Mouse (Mus musculus) kidney, postnatal 10 days (tissue): ENCODE measurements at regions not wholly inside any gene's neighbourhood (a gene's known extent, or its start where the extent isn't known, plus 50 kb on each side); places are given as distances from the start of the nearest gene placed in this dataset.
A peak's percentile ranks its signal among the peaks of the same experiment; 100 is the strongest.
"Not testable (repeated sequence)": the region's sequence is repeated elsewhere in the genome, so short reads cannot be mapped to it uniquely, and the experiment has no call there.

ENCODE experiments used
- DNase-seq: peaks from one replicate; pipeline ENCODE4 v3.0.0; 2021; ENCODE audit warnings: mixed read lengths

GRCm38 (mm10) chr16:93335322-93336111 lies 268.3 kb downstream of the Setd4 start:
- no peak for DNase-seq

- DNase-seq, result no peak
These were observed 270.2 kb downstream of the Setd4 start for GRCm38 (mm10) chr16:93333654-93334053.

- DNase-seq, result no peak
These were observed 275.0 kb downstream of the Setd4 start for GRCm38 (mm10) chr16:93328680-93329395.

- no peak for DNase-seq
These were observed 279.0 kb downstream of the Setd4 start for GRCm38 (mm10) chr16:93324911-93325310.

GRCm38 (mm10) chr16:93323172-93323571 lies 280.7 kb downstream of the Setd4 start:
- DNase-seq, result no peak

GRCm38 (mm10) chr16:93319581-93319980 lies 284.3 kb downstream of the Setd4 start:
- DNase-seq, result no peak

- DNase-seq, result no peak
These were observed 292.2 kb downstream of the Setd4 start for GRCm38 (mm10) chr16:93311644-93312043.

- DNase-seq, result no peak
These were observed 295.1 kb downstream of the Setd4 start for GRCm38 (mm10) chr16:93308666-93309360.

- no peak for DNase-seq
These were observed 296.9 kb downstream of the Setd4 start for GRCm38 (mm10) chr16:93306951-93307350.

GRCm38 (mm10) chr16:93306140-93306539 lies 297.7 kb downstream of the Setd4 start:
- not testable (repeated sequence) for DNase-seq

- DNase-seq, result no peak
These were observed 309.4 kb downstream of the Setd4 start for GRCm38 (mm10) chr16:93294430-93294829.

GRCm38 (mm10) chr16:93292965-93293653 lies 310.8 kb downstream of the Setd4 start:
- DNase-seq, result peak; percentile 85

GRCm38 (mm10) chr16:93292181-93292834 lies 311.6 kb downstream of the Setd4 start:
- no peak for DNase-seq

- no peak for DNase-seq
These were observed 315.8 kb downstream of the Setd4 start for GRCm38 (mm10) chr16:93288036-93288435.

GRCm38 (mm10) chr16:93287520-93287919 lies 316.3 kb downstream of the Setd4 start:
- DNase-seq, result no peak

GRCm38 (mm10) chr16:93286816-93287215 lies 317.0 kb downstream of the Setd4 start:
- DNase-seq, result no peak

- no peak for DNase-seq
These were observed 318.7 kb downstream of the Setd4 start for GRCm38 (mm10) chr16:93285191-93285590.

- DNase-seq, result no peak
These were observed 322.1 kb downstream of the Setd4 start for GRCm38 (mm10) chr16:93281715-93282114.

- DNase-seq, result no peak
These were observed 331.2 kb downstream of the Setd4 start for GRCm38 (mm10) chr16:93272636-93273035.

- DNase-seq, result no peak
These were observed 331.7 kb downstream of the Setd4 start for GRCm38 (mm10) chr16:93272146-93272545.

- no peak for DNase-seq
These were observed 339.7 kb downstream of the Setd4 start for GRCm38 (mm10) chr16:93264061-93264585.
